Mouse (Mus musculus) subcutaneous adipose tissue, adult 2 months (tissue): ENCODE data around the gene Siglece. TPM values are rescaled to one million over a fixed set of nuclear protein-coding genes. Genes with fewer than 3 reads are reported as not detected.

Source experiments
- polyA plus RNA-seq: library from polyadenylated mRNA; depleted of rRNA; stranded (reverse); fragments of >200 nt; gene quantifications from 2 replicates; pipeline ENCODE4 v1.2.3, GENCODE M21; 2012; ENCODE audit warnings: low replicate concordance; rRNA removed

The Siglece gene
- polyA plus RNA-seq: 3.0 and 8.5 TPM in 2 replicates

DNA sequence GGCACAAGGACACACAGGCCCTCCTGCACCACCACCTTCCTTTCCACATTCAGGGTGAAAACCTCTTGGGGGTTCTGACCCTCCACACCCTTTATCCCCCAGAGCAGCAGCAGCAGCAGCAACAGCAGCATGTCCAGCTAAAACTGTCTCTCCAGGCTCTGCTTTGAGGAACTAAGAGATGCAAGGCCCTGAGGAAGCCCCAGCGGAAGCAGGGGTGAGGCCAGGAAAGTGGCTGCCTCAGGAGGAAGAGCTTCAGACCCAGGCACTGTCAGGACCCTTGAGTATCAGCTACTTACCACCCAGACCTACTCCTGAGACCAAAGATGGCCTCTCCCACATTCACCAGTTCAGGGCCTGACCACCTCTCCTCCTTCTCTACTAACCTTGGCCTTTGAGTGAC lies at the start of gene Siglece:
Siglece (minus strand) TSS at position 160 of the 400 bp plus-strand sequence.

DNA sequence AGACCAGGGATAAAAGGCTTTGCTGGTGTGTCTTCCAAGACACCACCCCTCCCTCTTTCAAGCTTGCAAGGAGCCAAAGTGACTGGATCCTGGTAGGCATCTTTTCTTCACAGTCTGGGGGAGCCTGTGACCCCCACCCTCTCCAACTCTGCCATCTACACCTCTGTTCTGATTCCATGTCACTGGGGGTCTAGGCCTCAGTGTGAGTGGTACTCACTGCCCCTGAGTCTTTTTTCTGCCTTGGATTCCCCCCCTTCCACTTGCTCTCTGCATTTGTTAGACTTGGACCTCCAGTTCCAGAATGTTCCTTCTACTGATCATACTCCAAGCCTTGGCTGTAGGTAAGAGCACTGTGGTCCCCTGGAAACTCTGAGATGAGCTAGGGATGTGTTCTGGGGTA lies 30.2 kb upstream of the Siglece start, which contains the start of gene Klk14:
Klk14 (plus strand) TSS at position 301 of the 400 bp plus-strand sequence.

DNA sequence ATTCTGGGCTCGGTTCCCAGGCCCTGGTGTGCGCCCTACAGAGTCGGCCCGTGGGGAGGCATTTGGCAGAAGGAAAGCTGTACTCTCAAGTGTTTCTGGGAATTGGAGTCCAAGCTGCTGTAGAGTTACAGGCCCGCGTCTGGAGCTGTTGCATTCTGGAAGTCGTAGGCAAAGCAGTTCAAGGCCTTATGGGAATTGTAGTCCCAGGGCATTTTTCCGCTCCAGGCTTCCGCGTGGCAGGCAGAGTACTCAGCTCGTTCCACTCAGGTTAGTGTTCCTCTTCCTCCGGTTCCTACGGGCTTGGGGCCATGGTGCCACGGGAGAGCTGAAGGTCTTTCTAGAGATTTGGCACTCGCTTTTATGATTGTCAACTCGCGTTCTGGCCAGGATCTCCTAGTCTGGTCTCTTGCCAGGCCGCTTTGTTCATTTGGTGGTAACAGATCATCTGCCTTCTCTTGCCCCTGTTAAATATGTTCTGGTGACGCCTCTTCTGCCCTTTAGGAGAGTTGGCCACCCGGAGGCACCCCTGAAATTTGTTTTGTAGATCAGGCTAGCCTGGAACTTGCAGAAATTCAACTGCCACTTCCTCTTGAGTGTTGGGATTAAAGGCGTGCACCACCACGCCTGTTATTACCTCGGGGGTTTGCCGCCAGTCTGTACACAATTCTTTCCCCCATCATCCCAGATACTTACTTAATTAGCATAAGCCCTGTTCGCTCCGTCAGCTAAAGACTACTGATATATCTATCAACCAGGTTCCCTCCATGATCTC lies 12.0 kb upstream of the Siglece start, which contains the start of gene Ctu1:
Ctu1 (plus strand) TSS at position 208 of the 772 bp plus-strand sequence.

DNA sequence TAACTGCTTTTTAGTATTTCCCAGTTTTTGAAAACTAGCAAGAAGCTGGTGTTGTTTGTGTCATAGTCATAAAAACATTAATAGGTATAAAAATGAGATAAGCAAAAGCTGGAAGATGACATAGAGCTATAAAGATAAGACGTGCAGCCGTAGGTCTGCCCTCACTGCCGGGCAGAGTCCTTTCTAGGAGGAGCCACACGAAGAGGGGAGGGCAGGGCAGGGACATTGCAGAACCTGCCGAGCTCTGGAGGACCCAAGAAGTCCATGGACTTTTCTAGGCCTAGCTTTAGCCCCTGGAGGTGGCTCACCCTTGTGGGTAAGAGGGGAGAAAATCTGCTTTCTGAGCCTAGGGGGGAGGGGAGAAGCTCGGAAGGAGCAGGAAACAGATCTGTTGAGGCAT lies 25.5 kb downstream of the Siglece start, which contains the start of gene Ceacam18:
Ceacam18 (plus strand) TSS at position 208 of the 400 bp plus-strand sequence.

DNA sequence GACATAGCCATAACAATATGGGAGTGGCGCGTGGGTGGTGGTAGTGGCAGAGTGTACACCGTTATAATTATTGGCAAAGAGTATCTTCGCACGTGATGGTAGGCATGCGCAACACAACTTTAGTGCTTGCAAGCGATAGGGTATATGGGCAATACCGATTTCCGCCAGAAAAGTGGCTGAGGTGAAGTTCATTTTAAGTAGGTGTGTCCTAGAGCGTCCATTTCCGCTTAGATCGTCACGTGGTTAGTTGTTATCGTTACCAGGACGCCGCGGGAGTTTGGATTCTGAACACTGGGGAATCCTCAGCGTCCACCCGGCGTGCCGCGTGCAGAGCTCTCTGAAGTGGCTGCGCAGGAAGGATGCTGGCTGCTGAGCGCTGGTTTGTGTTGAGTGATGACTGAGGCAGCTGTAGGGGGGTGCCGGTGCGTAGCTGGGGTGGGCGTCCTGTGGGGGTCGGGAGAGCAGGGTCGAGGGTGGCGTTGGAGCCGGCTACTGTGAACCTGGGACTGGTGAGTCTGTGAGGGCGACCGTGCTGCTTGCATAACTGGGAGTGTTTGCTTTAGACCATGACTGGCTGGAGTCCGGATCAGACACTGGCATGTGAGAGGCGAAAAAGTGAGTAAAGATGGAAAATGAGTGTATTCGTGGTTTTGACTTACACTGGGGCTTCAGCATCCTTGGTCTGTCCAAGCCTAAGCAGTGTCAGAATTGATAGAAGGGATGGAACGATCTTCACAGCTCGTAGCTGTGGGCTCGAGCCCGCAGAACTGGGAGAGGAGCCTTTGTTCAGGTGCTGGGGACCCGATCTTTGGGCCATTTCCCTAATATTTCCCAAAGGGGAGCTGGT lies 52.8 kb downstream of the Siglece start, which contains the start of gene Zfp819:
Zfp819 (plus strand) TSS at position 274 of the 847 bp plus-strand sequence.

Other genes with a start within 250 kb of the Siglece start
- not detected in 2 replicates for gene Lim2, start 232.5 kb downstream of the Siglece start, polyA plus RNA-seq
- 7.3 and 21.1 TPM in 2 replicates for gene Nkg7, start 223.1 kb downstream of the Siglece start, polyA plus RNA-seq
- gene Cldnd2, start 219.4 kb downstream of the Siglece start, polyA plus RNA-seq: not detected in 2 replicates
- gene Etfb, start 216.1 kb downstream of the Siglece start, polyA plus RNA-seq: 222 and 365 TPM in 2 replicates
- gene Gm45233, start 216.0 kb downstream of the Siglece start, polyA plus RNA-seq: 4.5 and 4.8 TPM in 2 replicates
- gene Vsig10l, start 197.0 kb downstream of the Siglece start, polyA plus RNA-seq: 8.1 and 9.4 TPM in 2 replicates
- 4.6 and 8.8 TPM in 2 replicates for gene Iglon5, start 170.1 kb downstream of the Siglece start, polyA plus RNA-seq
- gene 4931406B18Rik, start 154.2 kb downstream of the Siglece start, polyA plus RNA-seq: not detected in 2 replicates
- gene Cd33, start 115.7 kb downstream of the Siglece start, polyA plus RNA-seq: 12.5 and 12.7 TPM in 2 replicates
- 1.6 and 2.8 TPM in 2 replicates for gene Zfp658, start 97.9 kb downstream of the Siglece start, polyA plus RNA-seq
- gene Zfp719, start 80.6 kb downstream of the Siglece start, polyA plus RNA-seq: 2.0 and 4.1 TPM in 2 replicates
- gene Zfp819, start 53.0 kb downstream of the Siglece start, polyA plus RNA-seq: 0.24 TPM in 1 of 2 replicates, not detected in the other
- gene Ceacam18, start 25.5 kb downstream of the Siglece start, polyA plus RNA-seq: not detected in 2 replicates
- gene Ctu1, start 11.9 kb upstream of the Siglece start, polyA plus RNA-seq: 7.1 and 16.3 TPM in 2 replicates
- gene Klk14, start 30.3 kb upstream of the Siglece start, polyA plus RNA-seq: 0.11 and 0.13 TPM in 2 replicates
- 0.12 and 0.14 TPM in 2 replicates for gene Klk13, start 52.4 kb upstream of the Siglece start, polyA plus RNA-seq
- gene Klk12, start 108.7 kb upstream of the Siglece start, polyA plus RNA-seq: not detected in 2 replicates
- 1.2 TPM in 1 of 2 replicates, not detected in the other for gene Klk11, start 114.4 kb upstream of the Siglece start, polyA plus RNA-seq
- gene Klk10, start 120.9 kb upstream of the Siglece start, polyA plus RNA-seq: 1.3 and 6.0 TPM in 2 replicates
- gene Klk9, start 131.7 kb upstream of the Siglece start, polyA plus RNA-seq: not detected in 2 replicates
- gene Klk8, start 137.4 kb upstream of the Siglece start, polyA plus RNA-seq: 4.9 and 6.5 TPM in 2 replicates
- 0.09 TPM in 1 of 2 replicates, not detected in the other for gene Klk7, start 151.1 kb upstream of the Siglece start, polyA plus RNA-seq
- not detected in 2 replicates for gene Klk6, start 164.3 kb upstream of the Siglece start, polyA plus RNA-seq
- gene Klk5, start 181.8 kb upstream of the Siglece start, polyA plus RNA-seq: 0.09 TPM in 1 of 2 replicates, not detected in the other
- 0.09 TPM in 1 of 2 replicates, not detected in the other for gene Klk4, start 221.0 kb upstream of the Siglece start, polyA plus RNA-seq